Mouse (Mus musculus): ENCODE data around the gene Arid1a. TPM values are rescaled to one million over a fixed set of nuclear protein-coding genes. Genes with fewer than 3 reads are reported as not detected.

Gene Arid1a
- polyA plus RNA-seq, 1 experiment from 2014 or later = 6.2 TPM

GRCm38 (mm10) chr4:133645680-133646079 is 110.9 kb downstream of the Arid1a start:
- no peak overlapping the region for H3K4me3 ChIP-seq (ENCODE audit: low read depth, low read length)
- H3K4me1 ChIP-seq (ENCODE audit: insufficient read depth) = peaks cover 5% of the 10 kb centered on the region; the same call in 1 of the 2 replicates
- H3K27ac ChIP-seq (ENCODE audit: low read depth) = no peak overlapping the region
- WGBS (ENCODE audit: insufficient replicate concordance) = 65% methylated on average over 21 of the region's 21 CpGs
- no peak overlapping the region for H3K4me2 ChIP-seq (ENCODE audit: low read depth, low read length)
- no peak for TF ChIP-seq CTCF (IDR thresholded peaks at IDR 0.05; ENCODE audit: low read depth)
- no peak for TF ChIP-seq EP300 (IDR thresholded peaks at IDR 0.05; ENCODE audit: low read depth)
- H3K9ac ChIP-seq (replicated peaks) = no peak overlapping the region
- ATAC-seq = no peak
- H3K36me3 ChIP-seq (replicated peaks; ENCODE audit: insufficient read depth, low read length) = no peaks in the 10 kb centered on the region
- no peaks in the 10 kb centered on the region for H3K27me3 ChIP-seq (ENCODE audit: insufficient read depth, low read length)
- no peak for DNase-seq
- no peaks in the 10 kb centered on the region for H3K9me3 ChIP-seq (ENCODE audit: low read length)

GRCm38 (mm10) chr4:133645195-133645594 is 111.4 kb downstream of the Arid1a start:
- 81% methylated on average over 3 of the region's 3 CpGs for WGBS (ENCODE audit: insufficient replicate concordance)
- ATAC-seq = no peak

GRCm38 (mm10) chr4:133634043-133634410 is 122.5 kb downstream of the Arid1a start:
- no peaks in the 10 kb centered on the region for H3K36me3 ChIP-seq (replicated peaks; ENCODE audit: insufficient read depth, low read length)
- H3K27me3 ChIP-seq (ENCODE audit: insufficient read depth, low read length) = no peaks in the 10 kb centered on the region
- H3K9ac ChIP-seq (replicated peaks) = no peak overlapping the region
- 68% methylated on average over 5 of the region's 5 CpGs for WGBS (ENCODE audit: insufficient replicate concordance)
- no peaks in the 10 kb centered on the region for H3K9me3 ChIP-seq (ENCODE audit: low read length)
- DNase-seq (no peak), ATAC-seq (no peak)
- H3K4me1 ChIP-seq (ENCODE audit: insufficient read depth) = peaks cover 22% of the 10 kb centered on the region
- TF ChIP-seq CTCF (IDR thresholded peaks at IDR 0.05; ENCODE audit: low read depth) (no peak), EP300 (IDR thresholded peaks at IDR 0.05; ENCODE audit: low read depth) (no peak)
- H3K4me2 ChIP-seq (ENCODE audit: low read depth, low read length) = 0 out of 2 replicates have a peak overlapping the region, but pooled peaks have one; percentile 97
- H3K27ac ChIP-seq (ENCODE audit: low read depth) = no peak overlapping the region
- H3K4me3 ChIP-seq (ENCODE audit: low read depth, low read length) = no peak overlapping the region

More at GRCm38 (mm10) chr4:133645195-133645594, 111.4 kb downstream of the Arid1a start:
- TF ChIP-seq CTCF (IDR thresholded peaks at IDR 0.05; ENCODE audit: low read depth) (peak; percentile 40), EP300 (IDR thresholded peaks at IDR 0.05; ENCODE audit: low read depth) (no peak)
- H3K27me3 ChIP-seq (ENCODE audit: insufficient read depth, low read length) = no peaks in the 10 kb centered on the region
- no peak for DNase-seq
- H3K36me3 ChIP-seq (replicated peaks; ENCODE audit: insufficient read depth, low read length) = no peaks in the 10 kb centered on the region
- H3K9ac ChIP-seq (replicated peaks) = no peak overlapping the region
- no peaks in the 10 kb centered on the region for H3K9me3 ChIP-seq (ENCODE audit: low read length)
- H3K4me1 ChIP-seq (ENCODE audit: insufficient read depth) = peaks cover 5% of the 10 kb centered on the region; the same call in 1 of the 2 replicates
- H3K27ac ChIP-seq (ENCODE audit: low read depth) = no peak overlapping the region
- no peak overlapping the region for H3K4me2 ChIP-seq (ENCODE audit: low read depth, low read length)
- H3K4me3 ChIP-seq (ENCODE audit: low read depth, low read length) = no peak overlapping the region

- H3K9me3 ChIP-seq (ENCODE audit: low read length) = no peaks in the 10 kb centered on the region
- H3K4me1 ChIP-seq (ENCODE audit: insufficient read depth) = peaks cover 22% of the 10 kb centered on the region
- H3K27me3 ChIP-seq (ENCODE audit: insufficient read depth, low read length) = no peaks in the 10 kb centered on the region
- TF ChIP-seq CTCF (IDR thresholded peaks at IDR 0.05; ENCODE audit: low read depth) (peak; percentile 80), EP300 (IDR thresholded peaks at IDR 0.05; ENCODE audit: low read depth) (no peak)
- H3K4me2 ChIP-seq (ENCODE audit: low read depth, low read length) = peak overlapping the region; percentile 97
- ATAC-seq = peak; percentile 92
- peak overlapping the region; percentile 77 for H3K4me3 ChIP-seq (ENCODE audit: low read depth, low read length)
- 32% methylated on average over 9 of the region's 47 CpGs for WGBS (ENCODE audit: insufficient replicate concordance)
- no peaks in the 10 kb centered on the region for H3K36me3 ChIP-seq (replicated peaks; ENCODE audit: insufficient read depth, low read length)
- peak overlapping the region; percentile 91 for H3K9ac ChIP-seq (replicated peaks)
- H3K27ac ChIP-seq (ENCODE audit: low read depth) = peak overlapping the region; percentile 81
- peak; percentile 93 for DNase-seq
Observed at GRCm38 (mm10) chr4:133633332-133634042, 123.1 kb downstream of the Arid1a start.

- Histone ChIP-seq H3K4me3 (ENCODE audit: low read depth, low read length) (peak overlapping the region; percentile 77), H3K27ac (ENCODE audit: low read depth) (peak overlapping the region; percentile 81), H3K27me3 (ENCODE audit: insufficient read depth, low read length) (no peaks in the 10 kb centered on the region), H3K9ac (replicated peaks) (peak overlapping the region; percentile 91), H3K4me2 (ENCODE audit: low read depth, low read length) (peak overlapping the region; percentile 97), H3K9me3 (ENCODE audit: low read length) (no peaks in the 10 kb centered on the region), H3K4me1 (ENCODE audit: insufficient read depth) (peaks cover 22% of the 10 kb centered on the region), H3K36me3 (replicated peaks; ENCODE audit: insufficient read depth, low read length) (no peaks in the 10 kb centered on the region)
- ATAC-seq = peak; percentile 71
- TF ChIP-seq CTCF (IDR thresholded peaks at IDR 0.05; ENCODE audit: low read depth) = no peak
- TF ChIP-seq EP300 (IDR thresholded peaks at IDR 0.05; ENCODE audit: low read depth) = no peak
- 5% methylated on average over 45 of the region's 69 CpGs for WGBS (ENCODE audit: insufficient replicate concordance)
- no peak for DNase-seq
Observed at GRCm38 (mm10) chr4:133632483-133633327, 123.9 kb downstream of the Arid1a start.

Measured in liver, postnatal 0 days (tissue).